Mouse (Mus musculus): ENCODE results near the gene Pigo. TPM values are rescaled to one million over a fixed set of nuclear protein-coding genes. Genes with fewer than 3 reads are reported as not detected.
"Not testable (repeated sequence)": the region's sequence is repeated elsewhere in the genome, so short reads cannot be mapped to it uniquely, and the experiment has no call there.

Gene Pigo
- polyA plus RNA-seq, 1 experiment from 2014 or later, result 13.2 TPM

- no peak overlapping the region for H3K4me3 ChIP-seq (ENCODE audit: low read depth, low read length)
- 90% methylated on average over 2 of the region's 2 CpGs for WGBS (ENCODE audit: insufficient replicate concordance)
- no peak for ATAC-seq (replicated peaks; ENCODE audit: insufficient number of reproducible peaks, low FRiP score, low TSS enrichment)
- no peaks in the 10 kb centered on the region for H3K27me3 ChIP-seq (ENCODE audit: control insufficient read depth, insufficient read depth, low read length)
- no peaks in the 10 kb centered on the region for H3K9me3 ChIP-seq (replicated peaks; ENCODE audit: control insufficient read depth, low read length)
- H3K4me2 ChIP-seq, result no peak overlapping the region
- H3K27ac ChIP-seq (ENCODE audit: low read depth, low read length), result no peak overlapping the region
- H3K4me1 ChIP-seq (ENCODE audit: control insufficient read depth, insufficient read depth, low read length), result peaks cover 12% of the 10 kb centered on the region; the same call in 1 of the 2 replicates
- no peak overlapping the region for H3K9ac ChIP-seq (ENCODE audit: low read depth, low read length)
- no peaks in the 10 kb centered on the region; the same call in 1 of the 2 replicates for H3K36me3 ChIP-seq (ENCODE audit: control insufficient read depth, insufficient read depth, low read length)
These were observed 24.3 kb downstream of the Pigo start for GRCm38 (mm10) chr4:43001272-43001671.

DNA sequence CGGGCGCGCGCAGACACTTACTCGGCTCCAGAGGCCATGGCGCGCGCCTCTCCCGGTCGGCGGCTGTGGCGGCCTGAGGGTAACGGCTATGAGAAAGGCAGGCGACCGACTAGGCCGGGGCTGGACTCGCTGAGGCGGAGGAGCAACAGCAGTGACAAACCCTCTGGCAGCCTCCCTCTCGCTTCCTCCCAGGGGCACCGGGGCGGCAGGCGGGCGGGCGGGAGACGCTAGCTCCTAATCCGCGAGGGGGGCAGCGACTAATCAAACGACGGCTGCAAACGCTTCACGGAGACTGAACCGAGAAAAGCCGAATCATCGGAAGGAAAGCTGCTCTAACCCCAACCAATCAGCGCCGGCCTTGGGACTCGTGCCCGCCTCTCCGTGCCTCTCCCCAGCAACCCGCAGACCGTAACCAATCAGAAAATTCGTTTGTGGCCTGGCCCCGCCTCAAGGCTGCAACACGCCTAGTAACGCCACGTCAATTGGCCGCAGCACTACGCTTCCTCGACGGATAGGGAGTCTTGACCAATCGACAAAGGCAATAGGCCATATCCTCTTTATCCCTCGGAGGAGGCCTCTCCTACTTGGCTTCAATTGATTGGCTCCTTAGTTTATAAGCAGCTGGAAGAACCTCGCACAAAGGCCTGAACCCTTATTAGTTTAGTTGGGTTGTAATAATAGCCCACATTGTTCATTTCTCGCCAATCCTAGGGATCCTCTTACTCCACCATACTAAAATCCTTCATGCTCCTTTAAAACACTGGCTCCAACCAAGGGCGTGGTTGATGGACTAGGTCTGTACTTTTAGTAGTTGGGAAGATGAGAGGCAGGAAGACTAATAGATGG, 25.3 kb downstream of the Pigo start, which contains the start of gene Vcp:
Vcp (minus strand) TSS at position 367 of the 846 bp plus-strand sequence.
- Histone ChIP-seq H3K4me1 (ENCODE audit: control insufficient read depth, insufficient read depth, low read length) (peaks cover 12% of the 10 kb centered on the region; the same call in 1 of the 2 replicates), H3K4me3 (ENCODE audit: low read depth, low read length) (peak within 1 kb of the TSS; percentile 95), H3K9ac (ENCODE audit: low read depth, low read length) (peak within 1 kb of the TSS; percentile 97), H3K27ac (ENCODE audit: low read depth, low read length) (peak within 1 kb of the TSS; percentile 100), H3K4me2 (peak within 1 kb of the TSS; percentile 91)
- H3K36me3 ChIP-seq (ENCODE audit: control insufficient read depth, insufficient read depth, low read length); H3K9me3 ChIP-seq (replicated peaks; ENCODE audit: control insufficient read depth, low read length); H3K27me3 ChIP-seq (ENCODE audit: control insufficient read depth, insufficient read depth, low read length): not testable (repeated sequence)
- ATAC-seq (replicated peaks; ENCODE audit: insufficient number of reproducible peaks, low FRiP score, low TSS enrichment), result peak; percentile 97
- under 1% methylated on average over 46 of the region's 56 CpGs for WGBS (ENCODE audit: insufficient replicate concordance)

DNA sequence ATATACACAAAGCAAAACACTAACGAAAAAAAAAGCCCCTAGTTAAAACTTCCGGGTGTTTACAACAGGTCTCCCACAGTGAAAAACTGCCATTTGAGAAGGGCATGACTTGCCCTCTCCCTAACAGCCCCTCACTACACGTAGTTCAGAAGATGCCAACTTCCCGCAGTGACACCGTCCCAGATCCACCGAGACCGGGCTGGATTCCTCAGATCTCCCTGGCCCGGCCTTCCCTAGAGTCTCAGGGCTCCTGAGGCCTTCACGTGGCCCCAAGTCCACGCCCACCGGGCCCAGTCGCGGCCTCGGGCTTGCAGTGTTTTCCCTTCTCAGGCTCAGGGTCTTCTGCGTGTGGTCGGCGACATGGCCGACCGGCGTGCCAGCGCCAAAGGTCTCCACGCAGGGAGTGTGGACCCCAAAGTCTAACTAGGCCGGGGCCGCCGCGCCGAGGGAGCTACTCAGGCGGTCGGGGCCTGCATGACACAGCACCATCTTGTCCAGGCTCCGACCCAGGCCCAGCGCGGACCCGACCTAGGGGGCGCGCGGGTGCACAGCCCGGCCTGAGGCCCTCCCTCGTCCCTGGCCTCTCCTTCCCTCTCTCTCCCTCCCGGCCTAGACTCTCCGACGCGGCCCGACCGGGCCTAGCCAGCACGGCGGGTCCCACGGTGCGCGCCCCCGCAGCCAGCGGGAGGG, 26.0 kb downstream of the Pigo start:
- peak overlapping the region; percentile 100 for H3K27ac ChIP-seq (ENCODE audit: low read depth, low read length)
- no peaks in the 10 kb centered on the region for H3K9me3 ChIP-seq (replicated peaks; ENCODE audit: control insufficient read depth, low read length)
- peaks cover 12% of the 10 kb centered on the region; the same call in 1 of the 2 replicates for H3K4me1 ChIP-seq (ENCODE audit: control insufficient read depth, insufficient read depth, low read length)
- H3K27me3 ChIP-seq (ENCODE audit: control insufficient read depth, insufficient read depth, low read length), result no peaks in the 10 kb centered on the region
- WGBS (ENCODE audit: insufficient replicate concordance), result 0% methylated on average over 51 of the region's 51 CpGs
- H3K36me3 ChIP-seq (ENCODE audit: control insufficient read depth, insufficient read depth, low read length), result peaks cover 5% of the 10 kb centered on the region; the same call in 1 of the 2 replicates
- peak overlapping the region; percentile 97 for H3K9ac ChIP-seq (ENCODE audit: low read depth, low read length)
- H3K4me3 ChIP-seq (ENCODE audit: low read depth, low read length), result peak overlapping the region; percentile 95
- ATAC-seq (replicated peaks; ENCODE audit: insufficient number of reproducible peaks, low FRiP score, low TSS enrichment), result peak; percentile 78
- H3K4me2 ChIP-seq, result peak overlapping the region; percentile 91

GRCm38 (mm10) chr4:42998022-42998421, 27.6 kb downstream of the Pigo start:
- WGBS (ENCODE audit: insufficient replicate concordance), result 46% methylated on average over 2 of the region's 2 CpGs
- Histone ChIP-seq H3K27ac (ENCODE audit: low read depth, low read length) (peak overlapping the region; percentile 67), H3K4me3 (ENCODE audit: low read depth, low read length) (peak overlapping the region; percentile 95), H3K9ac (ENCODE audit: low read depth, low read length) (peak overlapping the region; percentile 29; the same call in 1 of the 2 replicates), H3K27me3 (ENCODE audit: control insufficient read depth, insufficient read depth, low read length) (no peaks in the 10 kb centered on the region), H3K9me3 (replicated peaks; ENCODE audit: control insufficient read depth, low read length) (no peaks in the 10 kb centered on the region), H3K4me1 (ENCODE audit: control insufficient read depth, insufficient read depth, low read length) (peaks cover 12% of the 10 kb centered on the region; the same call in 1 of the 2 replicates), H3K4me2 (peak overlapping the region; percentile 91), H3K36me3 (ENCODE audit: control insufficient read depth, insufficient read depth, low read length) (peaks cover 14% of the 10 kb centered on the region)
- ATAC-seq (replicated peaks; ENCODE audit: insufficient number of reproducible peaks, low FRiP score, low TSS enrichment), result no peak

GRCm38 (mm10) chr4:42988296-42988695, 37.3 kb downstream of the Pigo start:
- Histone ChIP-seq H3K9me3 (replicated peaks; ENCODE audit: control insufficient read depth, low read length) (no peaks in the 10 kb centered on the region), H3K4me1 (ENCODE audit: control insufficient read depth, insufficient read depth, low read length) (no peaks in the 10 kb centered on the region), H3K27me3 (ENCODE audit: control insufficient read depth, insufficient read depth, low read length) (no peaks in the 10 kb centered on the region), H3K9ac (ENCODE audit: low read depth, low read length) (no peak overlapping the region), H3K36me3 (ENCODE audit: control insufficient read depth, insufficient read depth, low read length) (peaks cover 56% of the 10 kb centered on the region), H3K4me2 (no peak overlapping the region), H3K27ac (ENCODE audit: low read depth, low read length) (no peak overlapping the region), H3K4me3 (ENCODE audit: low read depth, low read length) (no peak overlapping the region)
- ATAC-seq (replicated peaks; ENCODE audit: insufficient number of reproducible peaks, low FRiP score, low TSS enrichment), result no peak
- WGBS (ENCODE audit: insufficient replicate concordance), result 78% methylated on average over 1 of the region's 1 CpGs

DNA sequence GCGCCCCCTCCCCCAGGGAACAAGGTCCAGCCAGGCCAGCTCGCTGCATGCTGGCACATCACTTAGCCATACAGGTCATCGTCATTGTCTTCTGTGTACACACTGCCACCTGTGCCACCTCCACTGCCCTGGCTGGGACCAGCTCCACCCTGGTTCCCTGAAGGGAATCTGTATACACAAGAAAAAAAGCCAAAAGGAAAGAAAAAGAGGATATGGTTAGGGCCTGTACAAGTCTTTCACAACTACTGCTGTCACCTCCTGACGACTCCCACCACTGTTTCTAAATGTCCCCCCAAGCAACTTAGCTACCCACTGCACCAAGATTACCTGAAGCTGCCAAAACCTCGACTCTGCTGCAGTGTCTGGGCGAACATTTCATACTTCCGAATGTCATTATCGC, 45.2 kb downstream of the Pigo start:
- H3K27ac ChIP-seq (ENCODE audit: low read depth, low read length), result not testable (repeated sequence)

DNA sequence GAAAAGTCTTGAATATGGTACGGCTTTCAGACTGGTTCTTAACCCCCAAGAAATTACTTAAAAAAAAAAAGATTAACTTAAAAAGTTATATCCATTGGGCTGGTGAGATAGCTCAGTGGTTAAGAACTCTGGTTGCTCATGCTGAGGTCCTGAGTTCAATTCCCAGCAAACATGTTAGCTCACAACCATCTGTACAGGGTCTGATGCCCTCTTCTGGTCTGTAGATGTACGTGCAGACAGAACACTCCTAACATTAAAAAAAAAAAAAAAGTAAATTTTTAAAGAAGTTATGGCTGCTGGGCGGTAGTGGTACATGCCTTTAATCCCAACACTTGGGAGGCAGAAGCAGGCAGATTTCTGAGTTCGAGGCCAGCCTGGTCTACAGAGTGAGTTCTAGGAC, 47.6 kb downstream of the Pigo start:
- Histone ChIP-seq H3K4me2 (no peak overlapping the region), H3K9me3 (replicated peaks; ENCODE audit: control insufficient read depth, low read length) (no peaks in the 10 kb centered on the region), H3K36me3 (ENCODE audit: control insufficient read depth, insufficient read depth, low read length) (peaks cover 23% of the 10 kb centered on the region), H3K9ac (ENCODE audit: low read depth, low read length) (no peak overlapping the region), H3K4me1 (ENCODE audit: control insufficient read depth, insufficient read depth, low read length) (peaks cover 5% of the 10 kb centered on the region; the same call in 1 of the 2 replicates), H3K4me3 (ENCODE audit: low read depth, low read length) (no peak overlapping the region), H3K27me3 (ENCODE audit: control insufficient read depth, insufficient read depth, low read length) (no peaks in the 10 kb centered on the region), H3K27ac (ENCODE audit: low read depth, low read length) (no peak overlapping the region)
- 94% methylated on average over 4 of the region's 4 CpGs for WGBS (ENCODE audit: insufficient replicate concordance)
- no peak for ATAC-seq (replicated peaks; ENCODE audit: insufficient number of reproducible peaks, low FRiP score, low TSS enrichment)

More for the DNA sequence above, 45.2 kb downstream of the Pigo start:
- peaks cover 41% of the 10 kb centered on the region for H3K36me3 ChIP-seq (ENCODE audit: control insufficient read depth, insufficient read depth, low read length)
- ATAC-seq (replicated peaks; ENCODE audit: insufficient number of reproducible peaks, low FRiP score, low TSS enrichment); H3K27me3 ChIP-seq (ENCODE audit: control insufficient read depth, insufficient read depth, low read length); H3K9ac ChIP-seq (ENCODE audit: low read depth, low read length); H3K4me1 ChIP-seq (ENCODE audit: control insufficient read depth, insufficient read depth, low read length); H3K9me3 ChIP-seq (replicated peaks; ENCODE audit: control insufficient read depth, low read length); H3K4me3 ChIP-seq (ENCODE audit: low read depth, low read length); H3K4me2 ChIP-seq: not testable (repeated sequence)
- 89% methylated on average over 7 of the region's 8 CpGs for WGBS (ENCODE audit: insufficient replicate concordance)

DNA sequence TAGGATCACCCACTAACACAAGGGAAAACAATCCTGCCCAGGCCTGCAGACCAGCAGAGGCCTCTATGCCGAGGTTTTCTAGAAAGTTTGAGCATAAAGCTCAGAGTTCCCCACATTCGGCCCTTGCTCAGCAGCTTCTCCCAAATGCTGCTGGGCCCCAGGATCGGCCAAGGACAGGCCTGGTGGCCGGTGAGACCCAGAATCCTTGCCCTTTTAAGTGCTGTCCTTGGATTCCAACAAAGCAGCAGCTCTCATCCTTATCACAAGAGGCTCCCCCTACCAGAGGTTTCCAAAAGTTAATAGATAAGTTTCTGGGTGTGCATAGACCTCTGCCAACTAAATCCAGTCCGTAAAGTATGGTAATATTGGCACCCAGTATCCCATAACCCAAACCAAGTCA, 51.8 kb downstream of the Pigo start:
- Histone ChIP-seq H3K4me2 (no peak overlapping the region), H3K9me3 (replicated peaks; ENCODE audit: control insufficient read depth, low read length) (no peaks in the 10 kb centered on the region), H3K4me3 (ENCODE audit: low read depth, low read length) (no peak overlapping the region), H3K27me3 (ENCODE audit: control insufficient read depth, insufficient read depth, low read length) (no peaks in the 10 kb centered on the region), H3K36me3 (ENCODE audit: control insufficient read depth, insufficient read depth, low read length) (peaks cover 10% of the 10 kb centered on the region), H3K9ac (ENCODE audit: low read depth, low read length) (no peak overlapping the region), H3K4me1 (ENCODE audit: control insufficient read depth, insufficient read depth, low read length) (peaks cover 6% of the 10 kb centered on the region; the same call in 1 of the 2 replicates), H3K27ac (ENCODE audit: low read depth, low read length) (no peak overlapping the region)
- ATAC-seq (replicated peaks; ENCODE audit: insufficient number of reproducible peaks, low FRiP score, low TSS enrichment), result no peak
- WGBS (ENCODE audit: insufficient replicate concordance), result 54% methylated on average over 5 of the region's 5 CpGs

Data from heart, embryonic 11.5 days (tissue).